Mouse (Mus musculus): Measurements from ENCODE around the gene Slc27a5.

Slc27a5 gene

DNA sequence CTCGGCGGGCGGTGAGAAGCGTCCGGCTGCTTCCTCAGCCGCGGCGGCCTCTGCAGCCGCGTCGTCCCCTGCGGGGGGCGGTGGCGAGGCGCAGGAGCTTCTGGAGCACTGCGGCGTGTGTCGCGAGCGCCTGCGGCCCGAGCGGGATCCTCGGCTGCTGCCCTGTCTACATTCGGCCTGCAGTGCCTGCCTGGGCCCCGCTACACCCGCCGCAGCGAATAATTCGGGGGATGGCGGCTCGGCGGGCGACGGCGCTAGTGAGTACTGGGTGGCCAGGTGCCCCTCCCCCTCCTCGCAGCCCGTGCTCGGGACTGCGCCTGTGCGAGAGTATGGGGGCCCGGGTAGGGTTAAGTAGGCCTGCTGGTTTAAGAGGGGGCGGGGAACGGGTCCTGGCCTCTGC is 26.8 kb upstream of the Slc27a5 start:
- DNase-seq (ENCODE audit: low read depth, low spot score), result no peak

GRCm38 (mm10) chr7:13023928-13024731 is 26.1 kb upstream of the Slc27a5 start:
- DNase-seq (ENCODE audit: low read depth, low spot score), result peak; percentile 88

DNA sequence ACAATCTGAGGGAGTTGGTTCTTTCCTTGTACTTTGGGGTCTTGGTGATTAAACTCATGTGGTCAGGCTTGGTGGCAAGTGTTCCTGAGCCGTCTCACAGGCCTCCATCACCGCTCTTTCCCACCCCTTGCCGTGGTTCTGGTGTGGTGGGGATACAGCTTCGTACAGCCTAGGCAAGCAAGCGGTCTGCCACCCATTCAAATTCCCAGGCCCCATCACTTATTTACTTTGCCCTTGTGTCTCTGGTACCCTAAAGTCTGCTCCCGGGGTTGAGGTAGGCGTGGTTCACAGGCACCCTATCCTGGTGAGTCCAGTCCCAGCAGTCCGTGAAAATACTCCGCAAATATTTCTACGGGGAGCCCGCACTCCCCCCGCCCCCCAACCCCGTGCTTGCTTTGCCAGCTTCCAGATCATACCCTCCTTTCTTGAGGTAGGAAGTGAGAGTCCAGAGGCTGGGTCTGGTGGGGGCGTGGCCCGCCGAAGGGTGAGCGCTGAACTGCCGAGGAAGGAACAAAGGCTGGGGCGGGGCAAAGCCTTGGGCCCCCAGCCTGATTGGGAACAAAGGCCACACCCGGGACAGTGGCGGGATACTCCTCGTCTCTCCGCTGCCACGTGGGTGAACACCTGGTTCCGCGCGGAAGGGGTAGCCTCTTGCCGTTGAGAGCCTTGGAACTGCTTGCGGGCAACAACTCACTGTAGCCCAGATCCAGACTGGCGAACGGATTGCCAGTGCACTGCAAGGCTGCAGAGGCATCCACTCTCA is 25.0 kb upstream of the Slc27a5 start:
- no peak for DNase-seq (ENCODE audit: low read depth, low spot score)

- DNase-seq (ENCODE audit: low read depth, low spot score), result no peak
Measured at GRCm38 (mm10) chr7:13015217-13015616, 17.2 kb upstream of the Slc27a5 start.

DNA sequence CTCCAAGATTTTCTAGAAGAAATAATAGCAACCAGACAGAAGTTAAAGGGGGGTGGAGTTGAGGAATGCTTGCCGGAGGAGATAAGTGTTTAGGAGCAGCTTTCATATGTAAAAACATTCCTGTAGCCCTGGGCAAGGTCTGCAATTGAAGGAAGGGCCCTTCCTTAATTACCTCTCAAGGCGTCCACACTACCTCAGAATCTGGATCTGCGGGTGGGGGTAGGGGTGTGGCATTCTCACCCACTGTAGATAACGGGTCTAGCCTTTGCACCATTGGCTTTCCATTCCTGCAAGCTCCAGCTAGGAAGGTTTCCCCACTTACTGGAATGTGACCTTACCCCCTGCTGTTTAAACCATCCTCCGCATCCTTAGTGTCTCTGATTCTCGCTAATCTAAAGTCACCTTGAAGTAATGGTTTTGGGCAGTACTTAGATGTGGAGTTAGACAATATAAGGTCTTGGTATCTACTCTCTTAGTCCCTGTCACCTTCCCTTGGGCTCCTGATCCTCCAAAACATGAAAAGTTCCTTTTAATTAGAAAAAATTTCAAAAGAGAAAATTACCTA is 16.4 kb upstream of the Slc27a5 start:
- DNase-seq (ENCODE audit: low read depth, low spot score), result no peak

GRCm38 (mm10) chr7:13013671-13014070 is 15.7 kb upstream of the Slc27a5 start:
- DNase-seq (ENCODE audit: low read depth, low spot score), result no peak

GRCm38 (mm10) chr7:13010005-13010908 is 12.3 kb upstream of the Slc27a5 start, which contains the start of gene Zbtb45:
Zbtb45 (minus strand) TSS chr7:13010034.
- no peak for DNase-seq (ENCODE audit: low read depth, low spot score)

DNA sequence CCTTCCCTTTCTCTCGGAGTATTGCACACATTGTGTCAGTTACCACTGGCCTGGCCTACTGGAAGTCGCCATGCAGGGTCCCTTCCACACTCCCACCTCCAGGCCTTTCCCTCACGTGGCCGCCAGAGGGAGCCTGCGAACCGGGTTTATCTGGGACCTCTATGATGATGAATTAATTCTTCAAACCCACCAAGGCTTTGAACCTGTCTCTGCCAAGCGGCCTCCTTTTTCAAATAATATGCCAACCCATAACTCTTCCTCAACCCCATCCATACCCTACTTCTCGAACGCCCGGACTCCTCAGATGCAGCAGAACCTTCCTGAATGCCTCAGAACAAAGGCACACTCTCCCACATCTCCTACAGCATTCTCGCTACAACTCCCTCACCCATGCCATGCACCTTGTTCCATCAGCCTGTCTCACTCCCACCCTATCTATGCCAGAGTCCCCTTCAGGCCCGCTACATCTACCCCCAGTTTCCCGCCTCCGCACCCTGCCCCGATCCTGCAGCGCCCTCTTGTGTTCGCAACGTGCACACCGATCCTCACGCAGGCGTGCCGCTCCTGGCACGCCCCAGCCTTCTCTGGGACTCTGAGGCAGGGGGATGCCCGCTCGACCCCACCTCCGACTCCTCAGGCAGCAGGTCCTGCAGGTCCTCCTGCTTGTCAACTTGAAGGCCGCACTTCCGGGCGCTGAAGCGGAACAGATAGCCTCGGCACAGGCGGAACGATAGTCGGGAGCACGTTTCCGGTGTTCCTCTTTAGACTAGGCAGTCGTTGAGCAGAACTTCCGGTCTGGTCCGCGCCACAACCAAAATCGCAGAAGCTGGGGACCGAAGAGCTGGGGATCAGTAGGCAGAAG is 11.4 kb upstream of the Slc27a5 start:
- peak; percentile 78 for DNase-seq (ENCODE audit: low read depth, low spot score)

GRCm38 (mm10) chr7:13007341-13008092 is 9.5 kb upstream of the Slc27a5 start:
- no peak for DNase-seq (ENCODE audit: low read depth, low spot score)

- DNase-seq (ENCODE audit: low read depth, low spot score), result no peak
Measured at GRCm38 (mm10) chr7:13006531-13006930, 8.5 kb upstream of the Slc27a5 start.

GRCm38 (mm10) chr7:13006011-13006410 is 8.0 kb upstream of the Slc27a5 start:
- DNase-seq (ENCODE audit: low read depth, low spot score), result no peak

DNA sequence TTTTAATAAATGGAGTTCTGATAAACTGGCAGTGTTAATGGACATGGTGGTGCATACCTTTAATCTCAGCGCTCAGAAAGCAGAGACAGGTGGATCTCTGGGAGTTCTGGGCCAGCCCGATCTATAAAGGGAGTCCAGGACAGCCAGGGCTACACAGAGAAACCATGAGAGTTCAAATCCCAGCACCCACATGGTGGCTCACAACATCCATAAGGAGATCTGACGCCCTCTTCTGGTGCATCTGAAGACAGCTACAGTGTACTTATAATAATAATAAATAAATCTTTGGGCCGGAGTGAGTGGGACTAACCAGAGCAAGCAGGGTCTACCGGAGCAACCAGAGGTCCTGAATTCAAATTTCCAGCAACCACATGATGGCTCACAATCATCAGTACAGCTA is 5.4 kb upstream of the Slc27a5 start:
- DNase-seq (ENCODE audit: low read depth, low spot score), result no peak

DNA sequence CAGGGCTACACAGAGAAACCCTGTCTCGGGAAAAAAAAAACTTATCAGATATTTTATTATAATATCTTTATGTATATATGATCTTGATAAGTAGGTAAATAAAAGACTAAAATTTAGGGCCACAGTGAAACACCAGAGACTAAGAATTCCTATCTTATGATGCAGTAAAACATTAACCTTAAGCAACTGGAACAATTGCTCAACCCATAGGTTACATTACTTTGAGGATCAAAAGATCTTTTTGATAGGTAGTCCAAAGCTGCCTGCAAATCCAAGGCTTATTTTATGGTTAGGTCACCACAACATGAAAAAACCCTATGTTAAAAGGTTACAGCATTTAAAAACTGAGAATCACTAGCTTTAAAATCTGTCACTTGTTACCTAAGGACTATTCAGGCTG is 3.6 kb upstream of the Slc27a5 start:
- no peak for DNase-seq (ENCODE audit: low read depth, low spot score)

DNA sequence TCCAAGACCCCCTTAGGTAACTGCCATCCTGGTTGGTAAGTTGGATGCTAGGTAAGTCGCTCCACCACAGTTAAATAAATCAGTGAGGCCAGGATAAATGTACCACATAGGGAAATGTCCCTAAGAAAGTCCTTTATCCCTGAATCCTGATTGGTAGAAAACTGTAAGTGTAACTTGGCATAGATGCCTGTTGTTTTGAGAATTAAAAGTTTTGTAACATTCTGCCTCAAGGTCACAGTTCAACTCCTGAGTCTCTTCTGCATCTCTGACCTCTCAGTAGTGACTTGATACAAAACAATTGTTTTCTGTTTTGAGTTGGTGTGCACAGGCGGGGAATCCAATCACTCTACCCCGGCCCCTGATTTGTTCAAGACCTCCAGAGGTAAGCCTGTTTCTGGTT is 859 bp upstream of the Slc27a5 start, which contains the start of gene Trim28:
Gene Trim28, plus strand, starts transcription at position 264 of the 400 bp plus-strand sequence.
- no peak for DNase-seq (ENCODE audit: low read depth, low spot score)

DNA sequence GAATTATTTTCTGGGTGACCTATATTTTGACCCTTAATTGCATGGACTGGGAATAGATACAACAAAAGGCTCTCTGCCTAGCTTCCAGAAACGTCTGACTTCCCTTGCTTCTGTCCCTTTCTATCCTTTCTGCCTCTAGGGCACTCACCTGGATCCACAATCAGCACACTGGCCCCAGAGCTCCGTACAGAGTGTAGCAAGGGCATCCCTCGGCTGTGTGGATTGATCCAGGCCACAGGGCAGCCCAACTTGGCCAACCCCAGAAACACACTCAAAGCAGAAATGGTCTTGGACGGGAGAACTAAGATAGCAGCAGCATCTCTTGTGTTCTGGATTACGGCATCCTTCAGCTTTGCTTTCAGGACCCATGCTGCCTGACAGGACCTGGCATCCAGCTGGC is 762 bp downstream of the Slc27a5 start:
- DNase-seq (ENCODE audit: low read depth, low spot score), result no peak

DNA sequence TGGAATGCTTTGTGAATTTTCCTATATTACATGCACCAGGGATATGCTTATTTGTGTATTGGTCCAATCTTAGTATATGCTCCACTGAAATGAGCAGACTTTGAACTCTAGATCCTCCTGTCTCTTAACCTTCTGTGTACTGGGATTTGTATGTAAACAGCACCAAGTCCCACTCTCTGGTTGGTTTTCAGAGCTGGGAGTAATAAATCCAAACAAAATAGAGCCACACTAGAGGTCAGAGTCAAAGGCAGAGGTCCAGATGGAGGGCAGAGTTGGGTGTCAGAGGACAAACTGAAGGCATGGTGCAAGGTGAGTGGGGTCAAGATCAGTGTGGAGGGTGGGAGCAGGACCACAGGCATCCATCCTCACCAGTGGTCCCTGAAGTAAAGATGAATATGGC is 2.1 kb downstream of the Slc27a5 start:
- DNase-seq (ENCODE audit: low read depth, low spot score), result no peak

DNA sequence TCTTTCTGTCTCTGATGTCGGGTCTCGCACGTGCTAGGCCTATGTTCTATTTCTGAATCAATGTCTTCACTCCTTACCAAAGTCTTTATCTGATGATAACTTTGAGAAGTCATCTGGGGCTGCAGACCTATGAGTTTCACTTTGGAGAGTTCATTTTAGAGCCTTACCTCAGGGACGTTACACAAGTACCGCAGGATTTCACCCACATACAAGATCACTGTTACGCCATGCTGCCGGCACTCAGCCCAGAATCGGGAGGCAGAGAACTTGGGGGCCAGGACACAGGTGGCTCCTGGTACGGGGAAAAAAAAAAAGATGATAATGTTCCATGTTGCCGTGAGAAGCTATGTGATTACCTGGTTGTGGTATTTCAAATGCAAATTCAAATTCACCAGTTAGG is 4.8 kb downstream of the Slc27a5 start:
- no peak for DNase-seq (ENCODE audit: low read depth, low spot score)

DNA sequence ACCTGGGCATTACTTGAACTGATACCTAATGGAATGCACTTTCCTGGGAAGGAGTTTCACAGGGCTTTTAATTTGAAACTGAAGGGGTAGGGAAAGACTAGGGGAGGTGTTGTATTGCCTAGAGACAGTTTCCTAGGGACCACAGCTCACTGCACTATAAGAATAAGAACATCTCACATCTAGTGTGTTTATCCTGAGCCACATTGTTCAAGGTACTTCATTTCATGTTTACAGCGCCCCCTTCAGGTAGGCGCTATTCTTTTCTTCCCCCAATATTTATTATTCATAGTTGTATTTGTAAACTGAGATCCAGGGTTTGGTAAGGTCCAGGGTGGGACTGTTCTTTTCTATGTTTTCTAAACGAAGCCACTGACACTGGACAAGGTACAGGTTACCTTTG is 5.8 kb downstream of the Slc27a5 start:
- DNase-seq (ENCODE audit: low read depth, low spot score), result no peak

GRCm38 (mm10) chr7:12987409-12988189 is 10.4 kb downstream of the Slc27a5 start:
- DNase-seq (ENCODE audit: low read depth, low spot score), result no peak

Data from c-Kit-negative CD71-positive TER-119-positive erythroid progenitor cells, embryonic 14.5 days (primary cell).